Mouse (Mus musculus) MEL (cell line): ENCODE data around the gene Gls.
A peak's percentile ranks its signal among the peaks of the same experiment; 100 is the strongest.

Experiments
- CTCF ChIP-seq, 3 experiments: IDR thresholded peaks in 2 of 3; conservative IDR thresholded peaks in 1 of 3; 2 replicates each; pipeline ENCODE4 v1.5.1; 2011 to 2012; ENCODE audit warnings: low read length in 3 of 3, low read depth in 2 of 3, mild to moderate bottlenecking in 2 of 3, improper control_type of control experiment in 1 of 3, inconsistent platforms in 1 of 3, mixed read lengths in 1 of 3, moderate library complexity in 1 of 3; ENCODE audit not compliant: control insufficient read depth in 1 of 3, insufficient read depth in 1 of 3, poor library complexity in 1 of 3, severe bottlenecking in 1 of 3
- EP300 ChIP-seq, 2 experiments: IDR thresholded peaks; 2 replicates each; pipeline ENCODE4 v1.6.1; 2011; ENCODE audit warnings: improper control_type of control experiment in 2 of 2, low read length in 2 of 2, low read depth in 1 of 2, mild to moderate bottlenecking in 1 of 2
- JUND ChIP-seq: IDR thresholded peaks from 2 replicates; pipeline ENCODE4 v1.6.1; 2011; ENCODE audit warnings: low read depth, mild to moderate bottlenecking, improper control_type of control experiment, low read length
- MAFK ChIP-seq: IDR thresholded peaks from 2 replicates; pipeline ENCODE4 v1.6.1; 2011; ENCODE audit warnings: low read depth, mild to moderate bottlenecking, low read length, improper control_type of control experiment, borderline replicate concordance
- NELFE ChIP-seq: IDR thresholded peaks from 2 replicates; pipeline ENCODE4 v1.6.1; 2011; ENCODE audit warnings: low read depth, low read length, improper control_type of control experiment
- POLR2A ChIP-seq, 2 experiments: IDR thresholded peaks; 2 replicates each; pipeline ENCODE4 v1.6.1; 2011 to 2012; ENCODE audit warnings: low read length in 2 of 2, mild to moderate bottlenecking in 2 of 2, control low read depth in 1 of 2, improper control_type of control experiment in 1 of 2, low read depth in 1 of 2, moderate library complexity in 1 of 2; ENCODE audit not compliant: control insufficient read depth in 1 of 2, insufficient read depth in 1 of 2, poor library complexity in 1 of 2
- POLR2AphosphoS5 ChIP-seq: IDR thresholded peaks from 2 replicates; pipeline ENCODE4 v1.6.1; 2012; ENCODE audit warnings: low read depth, borderline replicate concordance, mild to moderate bottlenecking, inconsistent platforms, low read length, moderate library complexity, mixed read lengths
- SMC3 ChIP-seq: IDR thresholded peaks from 2 replicates; pipeline ENCODE4 v1.6.1; 2011; ENCODE audit warnings: low read depth, low read length, improper control_type of control experiment
- UBTF ChIP-seq: IDR thresholded peaks from 2 replicates; pipeline ENCODE4 v1.6.1; 2012; ENCODE audit warnings: low read depth, mild to moderate bottlenecking, inconsistent platforms, low read length, improper control_type of control experiment, moderate library complexity, borderline replicate concordance; ENCODE audit not compliant: insufficient read depth
- USF2 ChIP-seq, 2 experiments: IDR thresholded peaks; 2 replicates each; pipeline ENCODE4 v1.6.1; 2011 to 2012; ENCODE audit warnings: improper control_type of control experiment in 2 of 2, low read length in 2 of 2, borderline replicate concordance in 1 of 2, inconsistent platforms in 1 of 2, low read depth in 1 of 2, mild to moderate bottlenecking in 1 of 2; ENCODE audit not compliant: insufficient read depth in 1 of 2
- ZNF384 ChIP-seq: IDR thresholded peaks from 2 replicates; pipeline ENCODE4 v1.6.1; 2012; ENCODE audit warnings: low read depth, mild to moderate bottlenecking, inconsistent platforms, low read length, improper control_type of control experiment

- TF ChIP-seq UBTF (no peak), NELFE (no peak), ZNF384 (no peak), MAFK (no peak), CTCF (IDR thresholded peaks at IDR 0.05 in 2 of 3, conservative IDR thresholded peaks at IDR 0.05 in 1 of 3; ENCODE audit: control insufficient read depth in 1 of 3, insufficient read depth in 1 of 3, low read depth in 2 of 3, low read length in 3 of 3, poor library complexity in 1 of 3, severe bottlenecking in 1 of 3) (peak; percentile 64 to 80 (median 72)), POLR2A (IDR thresholded peaks at IDR 0.05; ENCODE audit: control insufficient read depth in 1 of 2, insufficient read depth in 1 of 2, low read depth in 1 of 2, low read length in 2 of 2, poor library complexity in 1 of 2) (no peak), POLR2AphosphoS5 (no peak), EP300 (IDR thresholded peaks at IDR 0.05; ENCODE audit: low read depth in 1 of 2, low read length in 2 of 2) (no peak), USF2 (IDR thresholded peaks at IDR 0.05; ENCODE audit: borderline replicate concordance in 1 of 2, insufficient read depth in 1 of 2, low read depth in 1 of 2, low read length in 2 of 2) (no peak), SMC3 (peak; percentile 70), JUND (no peak)
Measured at GRCm38 (mm10) chr1:52146214-52146970, 86.6 kb downstream of the Gls start.
